Mouse (Mus musculus): ENCODE measurements at regions not wholly inside any gene's neighbourhood (a gene's known extent, or its start where the extent isn't known, plus 50 kb on each side); places are given as distances from the start of the nearest gene placed in this dataset.

- in situ Hi-C loops (cut with MboI; ENCODE audit: unreplicated experiment in 2 of 2): no loop called here
These were observed 341.1 kb upstream of the Mef2c start for GRCm38 (mm10) chr13:83162761-83163160.

- in situ Hi-C loops (cut with MboI; ENCODE audit: unreplicated experiment in 2 of 2): no loop called here
These were observed 328.7 kb upstream of the Mef2c start for GRCm38 (mm10) chr13:83175086-83175485.

GRCm38 (mm10) chr13:83201931-83202671 lies 301.7 kb upstream of the Mef2c start:
- in situ Hi-C loops (cut with MboI; ENCODE audit: unreplicated experiment in 2 of 2): no loop called here

- in situ Hi-C loops (cut with MboI; ENCODE audit: unreplicated experiment in 2 of 2): no loop called here
These were observed 297.2 kb upstream of the Mef2c start for GRCm38 (mm10) chr13:83206622-83207021.

DNA sequence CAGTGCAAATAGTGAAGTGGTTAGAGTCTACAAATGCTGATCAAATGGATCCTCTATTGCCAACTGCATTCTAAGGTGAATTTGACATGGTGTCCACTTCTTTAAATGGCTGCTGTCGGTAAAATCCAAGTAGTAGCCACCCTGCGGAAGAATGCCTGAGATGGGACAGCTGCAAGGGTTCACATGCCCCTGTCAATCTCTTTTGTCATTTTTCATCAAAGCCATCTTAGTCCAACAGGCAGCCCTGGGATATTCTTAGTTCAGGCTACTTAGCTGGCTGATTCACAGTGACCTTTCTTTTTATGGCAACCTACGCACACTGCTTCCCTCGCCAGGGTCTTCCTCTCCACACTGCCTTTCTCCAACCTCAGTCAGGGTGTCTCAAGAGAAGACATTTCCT lies 296.3 kb upstream of the Mef2c start:
- in situ Hi-C loops (cut with MboI; ENCODE audit: unreplicated experiment in 2 of 2): no loop called here

DNA sequence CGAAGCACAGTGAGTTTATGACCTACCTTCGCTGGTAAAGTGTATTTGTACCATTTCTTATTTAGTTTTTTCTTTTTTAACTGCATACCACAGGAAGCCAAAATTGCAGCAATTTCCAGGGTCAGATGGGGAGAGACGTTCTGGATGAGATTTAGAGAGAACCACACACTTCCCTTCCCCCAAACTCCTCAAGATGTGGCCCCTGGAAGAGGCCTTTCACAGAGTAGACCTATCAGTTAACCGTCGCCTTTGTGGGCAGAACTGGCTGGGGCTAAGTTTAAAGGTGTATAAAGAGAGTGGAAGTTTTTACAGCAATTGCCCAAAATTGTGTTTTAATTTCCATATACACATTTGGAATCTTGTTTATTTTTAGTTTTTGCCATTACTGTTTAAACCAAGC lies 295.7 kb upstream of the Mef2c start:
- in situ Hi-C loops (cut with MboI; ENCODE audit: unreplicated experiment in 2 of 2): no loop called here

- in situ Hi-C loops (cut with MboI; ENCODE audit: unreplicated experiment in 2 of 2): no loop called here
These were observed 289.0 kb upstream of the Mef2c start for GRCm38 (mm10) chr13:83214811-83215210.

- in situ Hi-C loops (cut with MboI; ENCODE audit: unreplicated experiment in 2 of 2): no loop called here
These were observed 287.4 kb upstream of the Mef2c start for GRCm38 (mm10) chr13:83216454-83216853.

GRCm38 (mm10) chr13:83252452-83252851 lies 251.4 kb upstream of the Mef2c start:
- in situ Hi-C loops (cut with MboI; ENCODE audit: unreplicated experiment in 2 of 2): no loop called here

DNA sequence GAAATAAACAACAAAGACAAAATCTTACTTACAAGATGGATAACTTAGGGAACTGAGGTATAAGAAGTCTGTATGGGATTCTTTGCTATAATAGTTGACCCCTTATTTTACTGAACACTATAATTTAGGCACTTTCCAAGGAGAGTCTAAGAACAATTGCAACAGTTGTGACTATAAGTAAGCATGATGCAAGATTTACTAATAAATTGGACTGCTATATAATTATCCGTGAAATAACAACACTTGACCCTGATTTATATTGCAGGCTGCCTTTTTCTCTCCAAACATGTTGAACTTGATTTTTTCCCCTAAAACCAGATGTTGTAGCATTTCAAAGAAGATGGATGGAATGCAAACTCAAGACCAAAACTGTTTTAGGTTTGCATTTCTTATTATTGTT lies 237.2 kb upstream of the Mef2c start:
- in situ Hi-C loops (cut with MboI; ENCODE audit: unreplicated experiment in 2 of 2): no loop called here

- in situ Hi-C loops (cut with MboI; ENCODE audit: unreplicated experiment in 2 of 2): no loop called here
These were observed 235.2 kb upstream of the Mef2c start for GRCm38 (mm10) chr13:83268663-83269062.

DNA sequence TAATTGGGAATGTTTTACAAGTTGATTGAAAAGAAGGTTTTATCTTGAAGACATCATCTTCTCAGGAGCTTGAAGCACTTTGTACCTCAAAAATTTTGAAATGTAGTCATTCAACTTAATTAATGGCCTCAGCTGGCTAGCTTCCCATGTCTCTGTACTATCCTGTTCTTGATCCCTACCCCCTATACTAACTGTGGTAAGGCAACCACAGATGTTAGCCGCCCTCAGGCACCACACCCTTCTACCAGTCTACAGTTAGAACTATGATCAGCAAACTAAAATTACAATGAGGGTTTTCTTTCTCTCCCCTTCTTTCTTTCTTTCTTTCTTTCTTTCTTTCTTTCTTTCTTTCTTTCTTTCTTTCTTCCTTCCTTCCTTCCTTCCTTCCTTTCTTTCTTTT lies 225.1 kb upstream of the Mef2c start:
- in situ Hi-C loops (cut with MboI; ENCODE audit: unreplicated experiment in 2 of 2): no loop called here

DNA sequence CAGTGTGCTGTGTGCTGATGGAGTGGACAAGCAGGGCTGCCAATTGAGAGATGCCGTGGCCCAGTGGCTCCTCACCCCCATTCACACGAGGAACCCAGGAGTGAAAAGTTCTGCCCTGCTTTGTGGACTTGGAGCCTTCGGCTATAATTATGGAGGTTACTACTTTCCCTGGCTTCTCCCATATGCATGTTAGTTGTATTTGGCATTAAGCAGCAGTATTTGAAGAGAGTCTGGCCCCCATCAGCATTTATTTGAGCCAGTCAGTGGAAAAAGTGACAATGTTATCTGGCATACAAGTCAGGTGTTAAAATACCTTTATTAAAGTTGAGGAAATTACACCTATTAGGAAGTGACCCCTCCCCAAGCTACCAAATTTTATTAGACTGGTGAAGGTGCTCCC lies 196.1 kb upstream of the Mef2c start:
- in situ Hi-C loops (cut with MboI; ENCODE audit: unreplicated experiment in 2 of 2): no loop called here

GRCm38 (mm10) chr13:83328488-83328887 lies 175.3 kb upstream of the Mef2c start:
- in situ Hi-C loops (cut with MboI; ENCODE audit: unreplicated experiment in 2 of 2): no loop called here

DNA sequence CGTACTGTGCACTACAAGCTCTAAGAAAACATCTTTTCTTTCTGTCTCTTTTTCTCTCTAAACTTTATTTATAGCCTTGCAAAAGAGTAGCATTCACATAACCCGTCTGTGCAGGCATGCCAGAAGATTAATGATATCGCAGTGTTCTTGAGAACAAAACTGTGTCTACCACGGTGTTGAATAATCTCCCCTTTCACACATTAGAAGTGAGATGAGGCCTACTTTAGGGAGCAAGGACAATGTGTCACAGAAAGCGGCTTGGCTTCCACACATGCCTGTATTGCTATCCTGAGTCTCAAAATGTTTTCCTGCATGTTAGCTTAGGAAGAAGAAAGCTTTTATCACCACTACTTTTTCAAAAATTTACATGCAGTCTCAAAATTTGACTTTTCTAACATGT lies 170.1 kb upstream of the Mef2c start:
- in situ Hi-C loops (cut with MboI; ENCODE audit: unreplicated experiment in 2 of 2): no loop called here

DNA sequence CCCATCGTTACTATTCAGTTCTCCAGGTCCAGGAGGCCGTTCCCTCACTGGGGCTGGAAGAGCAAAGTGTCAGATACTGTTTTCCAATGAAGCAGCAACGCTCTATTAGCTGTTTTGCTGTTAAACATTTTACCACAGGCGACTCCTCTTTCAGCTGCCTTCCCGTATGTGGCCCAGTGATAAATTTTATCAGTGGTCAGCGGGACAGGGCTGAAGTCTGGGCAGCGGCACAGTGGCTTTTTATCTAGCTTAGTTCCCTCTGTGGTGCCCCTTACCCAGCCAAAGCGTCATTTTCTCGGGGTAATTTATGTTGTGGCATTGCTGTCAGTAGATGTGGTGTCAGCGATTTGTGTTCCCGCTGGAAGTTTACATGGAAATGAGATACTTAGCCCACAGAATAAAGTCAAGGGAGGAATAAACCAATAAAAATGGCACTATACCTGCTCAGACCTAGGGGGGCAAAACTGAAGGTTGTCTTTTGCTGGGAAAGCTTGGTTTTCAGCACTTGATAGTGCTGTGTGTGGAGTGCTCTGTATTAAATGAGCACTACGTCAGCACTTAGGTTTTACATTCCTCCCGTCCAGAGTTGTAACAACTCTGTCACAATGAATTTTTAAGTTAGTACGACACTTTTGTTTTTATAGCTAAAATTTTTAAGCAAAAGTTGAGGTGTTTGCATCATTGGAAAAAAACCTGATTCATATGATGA lies 159.1 kb upstream of the Mef2c start:
- in situ Hi-C loops (cut with MboI; ENCODE audit: unreplicated experiment in 2 of 2): no loop called here

- in situ Hi-C loops (cut with MboI; ENCODE audit: unreplicated experiment in 2 of 2): no loop called here
These were observed 148.5 kb upstream of the Mef2c start for GRCm38 (mm10) chr13:83355341-83355740.

- in situ Hi-C loops (cut with MboI; ENCODE audit: unreplicated experiment in 2 of 2): no loop called here
These were observed 143.3 kb upstream of the Mef2c start for GRCm38 (mm10) chr13:83360529-83360928.

DNA sequence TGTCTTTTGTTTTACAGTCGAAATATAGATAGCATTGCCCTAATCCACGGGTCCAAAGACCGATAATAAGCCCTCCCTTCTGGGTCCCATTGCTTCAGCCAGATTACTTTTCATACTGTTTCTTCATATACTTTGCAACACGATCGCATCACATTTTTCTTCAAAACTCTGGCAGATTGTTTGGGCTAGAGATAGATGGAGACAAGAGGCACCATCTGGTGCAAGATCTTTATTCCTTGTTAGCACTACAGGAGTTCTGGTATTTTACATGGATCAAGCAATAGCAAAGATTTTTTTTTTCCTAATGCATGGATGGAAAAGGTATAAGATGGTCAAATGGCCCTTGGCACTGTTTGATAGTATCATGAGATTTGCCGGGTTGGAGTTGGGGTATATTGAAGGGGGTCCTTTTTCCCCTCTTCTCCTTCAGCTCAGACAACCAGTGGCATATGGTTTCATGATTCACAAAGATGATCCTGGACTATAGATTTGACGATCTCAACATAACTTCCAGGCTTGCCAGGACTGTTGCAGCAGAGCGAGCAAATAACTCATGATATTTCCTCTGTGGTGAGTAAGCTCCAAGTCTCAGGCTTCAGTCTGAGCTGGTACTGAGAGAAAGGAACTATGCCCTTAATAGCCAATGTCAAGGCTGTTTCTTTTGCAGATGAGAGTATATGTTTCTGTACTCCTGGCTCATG lies 127.6 kb upstream of the Mef2c start:
- in situ Hi-C loops (cut with MboI; ENCODE audit: unreplicated experiment in 2 of 2): no loop called here

GRCm38 (mm10) chr13:83378644-83379043 lies 125.2 kb upstream of the Mef2c start:
- in situ Hi-C loops (cut with MboI; ENCODE audit: unreplicated experiment in 2 of 2): no loop called here

DNA sequence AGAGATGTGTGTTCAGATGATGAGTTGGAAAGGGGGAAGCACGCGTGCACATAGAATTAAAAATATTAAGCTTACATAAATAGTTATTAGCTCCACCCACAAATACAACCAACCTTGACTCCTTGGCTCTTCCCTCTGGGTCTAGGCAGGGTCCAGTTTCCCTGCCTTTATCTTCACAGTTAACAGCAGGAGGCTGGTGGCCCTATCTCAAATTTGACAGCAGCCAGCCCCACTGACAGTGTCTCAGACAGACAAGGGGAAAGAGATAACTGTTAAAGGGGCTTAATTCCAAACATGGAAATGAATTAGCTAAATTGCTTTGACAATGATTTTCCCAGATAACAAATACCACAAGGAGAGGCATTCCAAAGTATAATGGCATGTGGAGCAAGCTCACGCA lies 121.2 kb upstream of the Mef2c start:
- in situ Hi-C loops (cut with MboI; ENCODE audit: unreplicated experiment in 2 of 2): no loop called here

GRCm38 (mm10) chr13:83394773-83395172 lies 109.1 kb upstream of the Mef2c start:
- in situ Hi-C loops (cut with MboI; ENCODE audit: unreplicated experiment in 2 of 2): no loop called here

Data from v-Abl transformed pro-B cells (cell line).